Mouse (Mus musculus) kidney, postnatal 10 days (tissue): Measurements from ENCODE around the gene Smg6.
"Not testable (repeated sequence)": the region's sequence is repeated elsewhere in the genome, so short reads cannot be mapped to it uniquely, and the experiment has no call there.

Experiments
- DNase-seq: peaks from one replicate; pipeline ENCODE4 v3.0.0; 2021; ENCODE audit warnings: mixed read lengths

Gene Smg6

DNA sequence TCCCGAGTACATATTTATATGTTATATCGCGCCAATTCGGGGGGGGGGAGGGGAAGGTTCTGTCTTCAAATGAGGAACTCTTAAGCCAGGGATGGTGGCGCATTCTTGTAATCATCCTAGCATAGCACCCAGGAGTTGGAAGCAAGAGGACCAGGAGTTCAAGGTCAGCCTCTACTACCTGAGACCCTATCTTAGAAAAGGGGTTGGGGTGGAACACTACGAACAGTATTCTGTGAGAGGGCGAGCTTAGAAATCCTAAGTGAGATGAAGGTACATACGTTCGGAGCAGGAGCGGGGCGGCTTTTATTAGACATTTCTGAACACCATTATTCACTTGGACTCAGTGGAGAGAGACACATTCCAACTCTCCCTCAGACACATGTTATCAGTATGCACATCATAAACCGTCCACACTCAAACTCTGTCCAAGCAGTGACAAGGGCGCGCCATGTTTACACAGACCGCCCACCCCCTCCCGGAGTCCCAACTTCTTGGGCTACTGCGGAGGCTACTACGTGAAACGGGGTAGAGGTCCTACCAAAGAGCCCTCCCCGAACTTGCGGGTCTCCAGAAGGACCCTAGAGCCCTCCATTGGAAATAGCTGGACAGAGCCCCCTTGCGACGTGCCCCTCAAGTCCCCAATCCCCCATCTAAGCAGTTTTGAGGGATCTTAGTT lies 243.9 kb downstream of the Smg6 start, which contains the start of gene Hic1:
Gene Hic1, minus strand, starts transcription at position 115 of the 676 bp plus-strand sequence.
- peak; percentile 69 for DNase-seq

DNA sequence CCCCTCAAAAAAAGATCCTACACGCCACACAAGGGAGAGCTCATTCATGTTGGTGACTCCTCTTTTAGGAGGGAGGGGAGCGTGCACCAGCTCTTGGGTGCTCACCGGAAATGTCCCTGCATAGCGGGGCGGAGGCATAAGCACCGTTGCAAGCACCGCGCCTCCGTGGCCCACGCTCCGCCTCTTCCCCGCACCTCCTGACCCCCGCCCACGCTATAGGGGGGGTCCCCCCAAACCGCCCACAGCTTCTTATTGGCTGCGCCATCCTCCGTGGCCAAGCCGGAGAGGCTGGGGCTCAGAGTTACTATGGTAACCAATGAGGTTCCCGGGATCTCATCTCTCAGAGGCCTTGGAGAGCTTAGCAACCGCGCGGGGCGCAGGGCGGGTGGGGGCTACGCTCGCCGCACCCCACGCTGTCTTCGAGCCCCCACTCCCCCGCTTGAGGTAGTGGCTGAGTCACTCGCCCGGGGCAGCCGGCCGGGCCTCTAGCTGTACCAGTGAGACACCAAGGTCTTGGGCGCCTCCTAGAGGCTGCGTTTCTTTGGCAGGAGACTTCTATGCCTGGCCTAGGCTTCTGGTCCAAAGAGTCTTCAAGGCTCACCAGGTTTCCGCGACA lies 244.6 kb downstream of the Smg6 start:
- peak; percentile 97 for DNase-seq

DNA sequence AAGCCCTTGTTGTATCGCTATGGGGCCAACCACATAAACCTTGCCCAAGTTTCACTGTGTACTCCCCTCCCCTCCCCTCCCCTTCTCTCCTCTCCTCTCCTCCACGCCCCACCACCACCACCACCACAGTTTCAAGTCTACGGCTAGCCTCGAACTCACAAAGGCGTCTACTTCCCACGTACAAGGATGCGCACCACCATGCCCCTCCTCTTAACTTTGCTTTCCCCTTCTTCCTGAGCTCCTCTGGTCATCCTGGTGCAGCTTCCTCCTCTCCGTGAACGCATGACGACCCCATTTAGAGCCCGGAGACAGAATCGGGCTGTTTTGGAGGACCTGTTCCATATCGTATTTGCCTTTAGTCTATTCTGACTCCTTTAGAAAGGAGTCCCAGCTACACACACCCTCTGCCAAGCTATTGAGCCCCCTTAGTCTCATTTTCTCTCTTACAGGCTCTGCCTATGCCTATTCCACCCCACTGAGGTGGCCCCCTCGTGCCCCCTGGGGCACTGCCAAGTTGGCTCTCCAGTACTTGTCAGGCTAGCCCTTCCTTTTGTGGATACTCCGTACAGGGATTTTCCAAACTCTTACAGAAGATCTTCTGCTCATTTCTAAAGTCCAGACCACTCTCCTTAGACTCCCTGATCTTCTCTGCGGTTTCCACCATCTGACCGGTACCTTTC lies 245.7 kb downstream of the Smg6 start:
- DNase-seq: peak; percentile 43

DNA sequence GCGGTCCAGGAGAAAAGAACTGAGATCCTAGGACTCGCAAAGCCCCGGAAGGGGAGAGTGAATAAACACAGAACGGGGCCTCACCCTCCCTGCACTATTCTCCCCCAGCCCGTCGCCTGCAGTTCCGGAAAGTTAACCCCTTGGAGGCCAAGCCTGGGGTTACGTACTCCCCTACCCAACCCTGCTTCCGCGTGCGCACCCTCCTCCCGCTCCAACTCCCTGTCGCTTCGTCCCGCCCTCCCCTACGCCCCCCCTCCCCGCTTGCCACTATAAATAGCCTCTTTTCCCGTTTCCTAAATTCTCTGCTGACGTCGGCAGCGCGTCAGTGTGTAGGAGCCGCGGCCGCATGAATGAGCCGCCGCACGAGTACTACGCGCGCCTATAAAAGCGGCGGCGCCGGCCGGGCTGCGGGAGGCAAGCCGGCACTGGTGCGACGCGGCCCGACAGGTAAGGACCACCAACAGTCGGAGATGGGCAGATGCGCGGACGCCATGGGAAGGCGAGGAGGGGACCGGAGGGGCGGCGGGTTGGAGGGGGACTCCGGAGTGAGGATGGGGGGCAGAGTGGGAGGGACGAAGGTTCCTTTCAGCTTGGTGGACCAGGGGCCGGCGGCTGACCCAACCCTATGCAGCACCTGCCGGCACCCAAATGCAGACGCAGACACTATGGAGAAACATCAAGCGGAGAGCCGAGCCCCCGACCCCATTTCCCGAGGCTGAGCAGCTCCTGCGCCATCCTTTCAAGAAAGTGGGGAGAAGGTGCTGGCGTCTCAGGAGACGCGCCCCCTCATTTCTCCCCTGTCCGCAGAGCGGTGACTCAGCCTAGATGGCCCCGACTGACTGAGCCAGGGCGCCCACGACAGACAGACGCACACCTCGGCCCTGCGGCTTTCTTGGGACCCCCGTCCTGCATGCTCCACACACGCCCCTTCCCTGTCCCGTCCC lies 246.8 kb downstream of the Smg6 start:
- peak; percentile 76 for DNase-seq

DNA sequence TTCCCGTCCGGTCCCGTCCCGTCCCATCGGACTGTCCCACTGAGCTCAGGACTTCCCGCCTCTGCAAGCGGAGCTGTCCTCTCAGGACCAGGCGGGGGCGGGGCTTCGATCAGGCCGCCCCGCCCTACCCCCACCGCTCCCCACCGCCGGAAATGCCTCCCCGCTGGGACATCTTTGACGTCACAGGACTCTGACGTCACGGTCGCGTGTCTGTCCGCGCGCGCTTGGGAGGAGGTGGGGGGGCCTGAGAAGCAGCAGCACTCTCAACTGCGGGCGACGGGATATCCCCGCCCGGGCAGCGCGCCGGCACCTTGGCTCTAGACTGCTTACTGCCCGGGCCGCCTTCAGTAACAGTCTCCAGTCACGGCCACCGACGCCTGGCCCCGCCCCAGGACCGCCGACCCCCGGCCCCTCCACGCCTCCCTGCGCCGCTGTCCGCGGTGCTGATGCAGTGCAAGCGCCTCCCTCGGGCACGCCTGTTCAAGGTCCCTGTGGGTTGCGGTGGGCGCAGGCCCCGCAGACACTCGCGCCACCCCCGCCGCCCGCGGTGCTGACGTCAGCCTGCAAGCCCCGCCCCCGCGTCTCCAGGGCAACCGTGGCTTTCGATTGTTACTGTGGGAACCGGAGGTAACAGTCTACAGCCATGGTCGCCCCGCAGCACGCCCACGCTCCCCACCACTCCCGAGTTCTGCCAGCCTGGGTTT lies 247.6 kb downstream of the Smg6 start:
- DNase-seq: peak; percentile 95

DNA sequence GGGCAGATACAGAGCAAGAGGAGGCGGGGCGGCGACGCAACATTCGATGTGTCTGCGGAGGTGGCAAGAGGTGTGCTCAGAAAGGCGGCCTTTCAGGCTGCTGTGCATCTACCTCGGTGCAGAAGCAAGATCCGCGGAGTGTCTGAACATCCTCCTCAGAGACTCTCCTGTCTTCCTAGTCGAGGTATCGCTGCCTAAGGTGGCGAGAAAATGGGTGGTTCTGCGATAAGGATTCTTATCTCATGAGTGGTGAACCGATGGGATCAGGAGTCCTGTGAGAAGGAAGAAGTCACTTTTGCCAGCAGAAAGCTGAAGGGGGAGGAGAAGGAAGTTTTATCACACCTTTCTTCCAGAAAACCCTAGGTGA lies 248.2 kb downstream of the Smg6 start:
- no peak for DNase-seq

DNA sequence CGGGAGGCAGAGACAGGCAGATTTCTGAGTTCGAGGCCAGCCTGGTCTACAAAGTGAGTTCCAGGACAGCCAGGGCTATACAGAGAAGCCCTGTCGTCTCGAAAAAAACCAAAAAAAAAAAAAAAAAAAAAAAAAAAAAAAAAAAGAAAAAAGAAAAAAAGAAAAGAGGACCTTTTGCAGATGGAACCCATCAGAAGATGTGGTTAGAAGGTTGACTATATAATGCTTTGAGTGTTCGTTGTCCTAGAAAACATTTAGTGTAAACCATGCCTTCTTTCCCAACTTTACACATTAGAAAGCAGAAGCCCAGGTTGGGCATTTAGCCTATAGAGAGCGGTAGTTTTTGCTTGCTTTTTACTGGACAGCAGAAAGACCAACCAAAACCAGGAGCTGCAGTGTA lies 249.0 kb downstream of the Smg6 start:
- not testable (repeated sequence) for DNase-seq

DNA sequence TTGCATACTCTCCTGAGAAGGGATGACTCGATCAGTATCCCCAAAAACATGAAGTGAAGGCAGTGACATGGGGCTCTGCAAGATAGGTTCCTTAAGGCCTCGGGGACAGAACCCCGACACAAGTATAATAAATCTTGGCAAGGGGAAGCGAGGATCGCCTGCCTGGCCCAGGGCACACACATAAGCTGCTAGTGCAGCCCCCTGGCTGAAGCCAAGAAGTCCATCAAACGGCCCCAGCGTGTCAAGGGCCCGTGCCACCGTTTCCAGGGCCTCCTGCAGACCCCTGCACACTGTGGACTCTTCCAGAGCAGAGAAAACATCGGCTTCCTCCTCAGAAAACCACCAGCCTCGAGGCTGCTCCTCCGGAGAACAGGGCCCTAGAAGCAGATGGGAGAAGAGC lies 252.4 kb downstream of the Smg6 start:
- DNase-seq: no peak

DNA sequence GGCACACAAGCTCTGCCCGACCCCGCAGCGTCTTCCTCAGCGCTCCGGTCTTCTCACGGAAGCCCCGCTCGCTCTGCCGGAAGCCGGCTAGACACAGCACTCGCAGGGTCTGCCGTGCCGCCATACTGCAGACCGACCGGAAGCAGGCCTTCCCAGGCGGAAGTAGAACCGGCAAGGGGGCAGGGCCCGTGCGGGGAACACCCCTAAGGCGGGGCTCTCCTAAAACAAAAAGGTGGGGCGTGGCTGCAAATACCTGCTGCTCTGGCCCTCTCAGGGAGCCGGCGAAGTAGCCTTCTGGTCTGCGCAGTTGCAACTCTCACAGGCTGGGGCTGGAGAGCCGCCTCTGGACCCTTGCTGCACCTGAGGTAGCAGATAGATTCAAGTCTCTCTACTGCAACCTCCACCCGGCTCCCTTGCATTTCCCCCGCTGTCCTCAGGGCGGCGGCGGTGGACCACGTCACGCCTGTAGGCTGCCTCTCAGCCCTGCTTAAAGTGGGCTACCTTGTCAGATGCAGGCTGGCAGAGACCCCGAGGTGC lies 253.1 kb downstream of the Smg6 start, which contains the start of gene Ovca2:
Gene Ovca2, minus strand, starts transcription at position 164 of the 537 bp plus-strand sequence.
- peak; percentile 94 for DNase-seq

DNA sequence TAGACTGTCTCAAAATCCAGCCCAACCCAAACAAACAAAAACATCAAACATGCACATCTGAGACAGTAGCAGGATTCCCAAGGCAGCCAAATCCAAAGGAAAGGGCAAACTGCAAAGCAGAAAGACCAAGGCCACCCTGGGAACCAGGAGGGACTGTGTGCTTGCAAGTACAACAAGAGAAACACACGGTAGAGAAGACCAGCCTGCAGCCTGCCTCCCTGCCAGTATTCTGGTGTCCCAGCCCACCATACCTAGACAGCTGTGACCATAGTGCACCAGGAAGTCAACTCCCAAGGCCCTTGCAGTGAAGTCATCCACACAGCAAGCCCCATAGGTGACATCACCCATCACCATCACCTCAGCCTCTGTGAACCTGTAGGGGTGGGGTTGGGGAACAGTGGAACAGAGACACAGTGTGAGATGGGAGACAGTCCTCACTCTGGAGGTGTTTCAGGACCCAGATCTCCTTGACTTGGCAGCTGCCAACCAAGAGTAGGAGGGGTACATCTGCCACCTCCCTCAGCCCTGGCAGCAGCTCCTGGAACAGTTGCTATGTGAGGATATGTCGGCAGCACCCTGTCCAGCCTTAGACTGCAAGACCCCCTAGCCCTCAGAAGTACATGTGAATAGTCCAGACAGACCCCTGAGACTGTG lies 258.4 kb downstream of the Smg6 start:
- DNase-seq: no peak

DNA sequence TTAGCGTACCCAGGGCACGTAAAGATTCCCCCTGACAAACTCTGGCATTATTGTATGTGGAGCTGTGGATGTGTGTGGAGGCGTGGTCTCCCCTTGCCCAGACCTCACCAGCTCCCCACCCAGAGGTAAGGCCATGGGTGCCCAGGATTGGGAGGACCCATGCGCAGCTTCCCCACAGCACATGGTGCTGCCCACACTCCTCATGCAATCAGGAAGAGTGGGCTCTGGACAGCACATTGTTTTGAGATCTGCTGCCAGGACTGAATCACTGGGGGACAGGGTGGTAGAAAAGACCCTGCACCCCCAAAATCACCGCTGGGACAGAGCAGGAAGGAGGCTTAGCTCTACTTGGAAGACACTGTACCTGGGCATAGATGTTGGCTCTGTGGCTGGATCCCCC lies 258.9 kb downstream of the Smg6 start:
- DNase-seq: no peak

DNA sequence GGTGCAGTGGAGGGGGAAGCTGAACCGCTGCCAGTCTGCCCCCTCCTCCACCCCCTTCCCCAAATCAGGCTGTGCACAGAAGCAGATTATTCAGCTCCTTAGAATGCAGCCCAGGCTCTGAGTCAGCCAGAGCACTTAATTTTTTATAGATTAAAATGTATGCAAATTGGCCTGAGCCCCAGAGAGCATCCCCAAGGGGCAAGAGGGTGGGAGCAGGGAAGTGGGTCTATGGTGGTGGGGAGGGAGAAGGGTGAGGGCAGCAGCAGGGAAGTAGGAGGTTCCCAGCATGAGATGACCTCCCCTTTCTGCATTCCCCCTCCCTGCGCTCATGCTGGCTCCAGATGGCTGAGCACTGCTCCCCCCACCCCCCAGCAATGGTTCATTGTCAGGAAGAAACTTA lies 259.4 kb downstream of the Smg6 start:
- no peak for DNase-seq

DNA sequence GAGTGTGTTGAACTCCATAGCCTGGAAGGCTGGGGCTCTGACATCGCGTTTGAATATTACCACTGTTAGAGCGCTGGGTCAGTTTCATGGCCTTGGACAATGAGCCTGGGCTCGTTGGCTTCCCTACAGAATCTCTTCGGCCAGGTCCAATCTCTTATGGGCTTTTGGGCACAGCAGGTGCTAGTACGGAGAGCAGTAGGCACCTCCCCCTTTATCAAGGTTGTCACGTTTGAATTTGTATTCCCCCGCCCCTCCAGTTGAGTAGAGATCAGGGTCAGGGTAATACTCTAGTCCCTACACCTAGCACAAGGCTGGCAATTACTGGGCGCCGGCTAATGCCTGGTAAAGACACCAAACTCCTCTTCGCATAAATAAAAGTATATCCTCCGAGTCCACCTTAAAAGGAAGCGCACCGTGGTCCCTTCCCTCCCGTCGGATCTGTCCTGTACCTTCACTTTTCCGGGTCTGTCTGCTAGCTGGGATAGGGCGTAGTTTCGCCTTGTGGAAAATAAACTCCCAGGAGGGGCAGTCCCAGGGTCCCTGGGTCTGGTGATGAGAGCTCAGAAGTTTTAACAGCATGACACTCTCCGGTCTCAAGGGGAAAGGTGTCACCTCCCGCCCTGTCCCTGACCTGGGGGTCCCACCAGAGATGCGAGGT lies 264.2 kb downstream of the Smg6 start:
- no peak for DNase-seq

DNA sequence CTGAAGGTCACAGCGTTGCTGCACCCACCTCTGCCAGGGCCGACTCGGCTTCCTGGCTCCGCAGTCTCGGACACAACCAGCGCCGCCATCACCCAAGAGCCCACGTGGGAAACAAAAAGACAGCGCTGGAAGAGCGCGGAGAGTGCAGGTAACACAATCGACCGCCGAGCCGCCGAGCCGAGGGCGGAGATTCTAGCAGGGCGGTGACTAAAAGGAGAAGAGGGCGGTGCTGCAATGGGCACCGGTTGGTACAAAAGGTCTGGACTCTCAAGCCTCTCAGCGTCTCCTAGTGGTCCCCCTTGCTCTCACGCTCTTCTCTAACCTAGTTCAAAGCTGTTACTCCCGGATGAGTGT lies 264.7 kb downstream of the Smg6 start:
- DNase-seq: peak; percentile 90

DNA sequence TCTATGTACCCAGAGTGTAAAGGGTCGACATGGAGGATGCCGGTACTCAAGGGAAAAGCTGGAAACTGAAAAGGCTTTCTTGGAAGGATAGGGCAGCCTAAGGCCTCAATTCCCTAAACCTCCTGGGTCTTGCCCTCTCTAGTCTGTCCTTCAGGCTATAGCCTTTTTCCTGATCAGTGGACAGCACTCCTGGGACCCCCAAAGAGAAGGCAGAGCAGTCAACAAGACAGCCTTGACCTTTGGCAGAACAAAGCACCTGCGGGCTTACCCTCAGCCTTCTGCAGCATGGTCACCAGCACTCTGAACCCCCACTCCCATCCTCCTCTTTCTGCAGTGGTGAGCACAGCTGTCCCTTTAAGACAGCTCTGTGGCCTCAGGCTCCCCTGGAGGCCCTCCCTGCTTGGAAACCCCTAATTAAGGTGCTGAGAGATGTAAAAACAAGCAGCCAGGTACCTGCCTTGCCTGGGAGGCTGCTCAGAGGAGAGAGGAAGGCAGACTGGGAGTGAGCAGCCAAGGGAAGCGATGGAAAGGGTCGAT lies 265.4 kb downstream of the Smg6 start, which contains the start of gene Dph1:
Gene Dph1, minus strand, starts transcription at position 337 of the 537 bp plus-strand sequence.
- no peak for DNase-seq

DNA sequence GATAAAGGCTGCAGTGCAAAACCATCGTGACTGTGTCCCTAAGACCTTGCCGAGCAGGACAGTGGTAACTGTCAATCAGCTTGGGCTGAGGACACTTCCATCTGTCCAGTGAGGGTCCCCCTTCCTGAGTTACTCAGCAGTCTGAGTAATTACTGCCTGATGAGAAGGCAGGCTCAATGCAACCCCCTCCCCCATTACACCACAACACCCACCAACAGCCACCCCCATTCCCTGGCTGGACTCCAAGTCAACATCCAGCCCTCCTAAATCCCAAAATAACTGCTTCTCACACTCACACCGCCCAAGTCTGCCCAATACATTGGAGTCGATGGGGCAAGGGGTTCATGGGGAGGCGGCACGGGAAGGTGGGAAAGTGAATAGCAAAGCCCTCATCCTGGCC lies 266.2 kb downstream of the Smg6 start:
- DNase-seq: no peak

DNA sequence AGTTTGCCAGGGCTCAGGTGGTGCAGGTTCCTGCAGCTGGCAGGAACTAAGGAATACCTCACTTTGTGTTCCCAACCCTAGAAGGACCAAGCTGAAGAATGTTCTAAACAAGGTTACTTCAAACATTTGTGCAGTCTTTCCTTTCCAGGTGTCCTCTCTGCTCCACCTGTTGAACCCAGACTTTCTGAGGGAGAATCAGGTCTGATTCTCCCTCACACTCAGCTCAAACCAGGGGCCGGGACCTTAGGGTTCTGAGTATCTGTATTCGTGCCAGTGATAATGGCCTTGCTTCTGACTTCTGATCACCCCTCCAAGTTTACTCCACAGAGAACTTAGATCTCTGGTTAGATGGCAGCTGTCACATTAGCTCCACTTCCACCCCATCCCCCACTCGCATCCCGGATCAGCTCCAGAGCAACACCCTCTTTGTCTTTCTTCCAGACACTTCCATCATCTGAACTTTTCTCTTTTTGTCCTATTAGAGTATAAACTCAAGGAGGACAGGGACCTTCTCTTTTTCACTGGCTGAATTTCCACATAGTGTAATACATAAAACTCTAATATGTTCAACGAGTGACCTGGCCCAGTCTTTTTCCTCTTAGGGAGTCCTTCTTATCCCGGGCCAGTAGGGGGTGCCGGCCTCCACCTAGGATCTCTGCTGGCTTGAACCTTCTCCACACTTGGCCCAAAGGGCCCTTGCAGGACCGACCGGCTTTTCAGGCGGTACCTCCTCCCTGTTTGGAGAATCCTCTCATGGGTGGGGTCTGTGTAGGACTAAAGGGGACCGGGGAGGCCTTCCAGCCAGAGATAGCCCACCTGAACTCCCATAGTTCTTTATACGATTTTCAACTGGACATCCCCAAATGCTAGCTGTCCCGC lies 267.0 kb downstream of the Smg6 start:
- DNase-seq: peak; percentile 90

DNA sequence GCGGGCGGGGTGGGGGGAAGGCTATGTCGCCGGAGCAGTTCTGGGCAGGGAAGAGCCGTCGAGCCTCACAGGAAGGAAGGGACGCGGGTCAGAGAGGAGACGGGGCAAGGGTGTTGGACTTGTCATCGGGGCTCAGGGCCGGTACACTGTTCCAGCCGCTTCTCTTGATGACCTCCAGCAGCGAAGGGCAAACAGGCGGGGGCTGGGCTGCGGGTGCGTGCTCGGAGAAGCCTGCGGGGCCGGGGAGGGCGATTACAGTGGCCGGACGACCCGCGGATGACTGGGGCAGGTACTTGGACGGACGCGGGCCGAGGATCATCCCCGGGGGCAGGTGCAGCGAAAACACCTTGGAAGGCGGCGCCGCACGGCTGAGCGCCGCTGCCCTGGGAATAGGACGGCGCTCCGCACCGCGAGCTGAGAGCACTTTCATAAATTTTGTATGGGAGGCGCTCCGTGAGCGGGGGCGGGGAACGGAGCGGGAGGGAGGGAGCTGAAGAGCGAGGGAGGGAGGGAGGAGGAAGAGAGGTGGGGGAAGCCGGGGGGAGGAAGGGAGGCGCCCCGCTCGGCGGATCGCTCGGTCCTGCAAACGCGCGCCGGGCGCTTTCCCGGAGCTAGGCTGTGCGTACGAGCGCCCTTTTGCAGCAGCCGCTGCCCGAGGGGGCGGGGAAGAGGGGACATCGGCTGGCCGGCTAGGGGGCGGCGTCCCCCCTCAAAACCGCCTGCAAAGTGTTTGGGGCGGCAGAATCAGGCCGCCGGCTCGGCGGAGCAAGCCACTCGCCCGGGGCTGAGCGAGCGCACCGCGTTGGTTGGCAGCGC lies 267.8 kb downstream of the Smg6 start, which contains the start of gene Rtn4rl1:
Gene Rtn4rl1, plus strand, starts transcription at position 528 of the 816 bp plus-strand sequence.
- peak; percentile 84 for DNase-seq
